Mouse (Mus musculus) cerebellum, postnatal 14 days (tissue): ENCODE results near the gene Xpr1.

Experiments
- DNase-seq, 2 experiments: peaks; one replicate each; pipeline ENCODE4 v3.0.0; 2021; ENCODE audit warnings: mixed read lengths in 2 of 2

The Xpr1 gene

DNA sequence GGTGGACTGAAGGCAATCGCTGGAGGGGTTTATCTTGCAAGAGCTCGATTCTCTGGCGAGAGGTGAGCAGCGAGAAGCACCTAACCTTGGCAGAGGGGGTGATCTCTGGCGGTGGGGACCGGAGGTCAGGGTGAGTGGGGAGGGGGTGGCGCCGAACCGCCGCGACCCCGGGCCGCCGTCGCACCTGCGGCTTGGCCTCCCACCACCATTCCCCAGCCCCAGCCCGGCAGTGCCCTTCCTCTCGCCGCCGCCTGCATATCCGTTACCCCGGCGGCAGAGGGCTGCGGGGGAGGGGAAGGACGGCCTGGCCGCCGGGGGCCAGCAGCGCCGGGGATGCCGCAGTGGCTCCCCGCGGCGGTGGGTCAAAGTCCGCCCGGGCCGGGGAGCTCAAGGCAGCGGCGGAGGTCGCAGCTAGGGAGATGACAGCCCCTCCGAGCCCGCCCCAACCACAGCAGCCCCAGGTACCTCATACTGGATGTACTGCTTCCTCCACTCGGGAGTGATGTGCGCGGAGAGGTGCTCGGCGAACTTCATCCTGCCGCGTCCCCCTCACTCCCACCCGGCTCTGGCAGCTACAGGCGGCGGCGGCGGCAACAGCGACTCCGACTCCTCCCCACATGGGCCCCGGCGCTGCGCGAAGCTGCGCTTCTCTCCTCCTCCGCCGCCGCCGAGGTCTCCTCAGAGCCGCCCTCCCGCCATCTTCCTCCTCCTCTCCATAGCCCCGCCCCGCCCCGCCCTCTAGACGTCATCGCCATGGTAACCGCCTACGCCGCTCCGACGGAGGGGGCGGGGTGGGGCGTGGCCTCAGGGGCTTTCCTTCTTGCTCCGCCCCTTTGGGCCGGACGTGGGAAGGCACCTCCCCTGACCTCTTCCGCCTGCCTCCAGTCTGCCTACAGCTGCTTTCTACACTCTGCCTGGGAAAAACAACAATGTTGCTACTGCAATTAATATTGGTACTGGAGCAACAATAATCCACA, at the start of gene Xpr1:
TSS of gene Xpr1 (minus strand) at position 715 of the 977 bp plus-strand sequence.
- peak; percentile 98 to 99 for DNase-seq

DNA sequence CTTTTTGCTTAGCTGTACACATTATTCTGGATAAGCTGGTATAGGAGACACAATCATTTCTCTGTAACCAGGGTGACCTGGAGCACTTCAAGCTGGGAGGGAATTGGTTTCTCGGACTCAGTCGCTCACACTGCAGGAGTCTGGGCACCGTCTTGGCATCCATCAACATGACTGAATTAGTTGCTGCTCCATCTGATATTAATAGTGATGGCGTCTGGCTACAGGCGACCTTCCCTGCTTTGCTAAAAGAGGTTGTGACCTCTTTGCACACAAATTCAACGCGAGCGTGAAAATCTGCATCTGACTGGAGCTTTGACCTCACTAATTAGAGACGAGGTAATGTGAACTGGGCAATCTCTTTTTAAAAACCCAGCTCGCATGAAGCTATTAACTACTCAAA, 46.2 kb upstream of the Xpr1 start:
- DNase-seq, result no peak

DNA sequence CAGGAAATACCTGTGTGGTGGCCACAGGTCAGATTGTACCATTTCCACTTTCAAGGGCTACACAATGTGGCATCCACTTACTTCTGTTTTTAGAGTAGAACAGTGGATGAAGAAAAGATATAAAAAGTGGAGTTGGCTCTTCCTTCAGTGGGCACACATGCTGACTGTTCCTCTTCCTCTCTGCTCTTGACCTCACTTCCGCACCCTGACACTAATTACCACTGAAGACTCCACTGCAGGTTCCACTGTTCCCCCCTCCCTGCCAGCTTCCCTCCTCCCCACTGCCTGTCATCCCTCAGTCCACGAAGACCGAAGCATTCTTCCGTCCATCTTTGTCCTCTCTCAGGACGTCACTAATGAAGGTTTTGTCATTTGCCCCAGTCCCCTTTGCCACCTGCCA, 45.4 kb upstream of the Xpr1 start:
- no peak for DNase-seq

DNA sequence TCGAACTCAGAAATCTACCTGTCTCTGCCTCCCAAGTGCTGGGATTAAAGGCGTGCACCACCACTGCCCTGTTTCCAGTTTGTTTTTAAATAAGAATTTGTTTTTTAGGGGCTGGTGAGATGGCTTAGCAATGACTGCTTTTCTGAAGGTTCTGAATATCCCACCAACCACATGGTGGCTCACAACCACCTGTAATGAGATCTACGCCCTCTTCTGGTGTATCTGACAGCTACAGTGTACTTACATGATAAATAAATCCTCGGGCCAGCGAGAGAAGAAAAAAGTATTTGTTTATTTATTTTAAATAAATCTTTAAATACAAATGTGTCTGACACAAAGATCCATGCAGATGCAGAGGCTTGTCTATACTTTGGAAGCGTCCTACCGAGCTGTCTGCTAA, 40.3 kb upstream of the Xpr1 start:
- no peak for DNase-seq

DNA sequence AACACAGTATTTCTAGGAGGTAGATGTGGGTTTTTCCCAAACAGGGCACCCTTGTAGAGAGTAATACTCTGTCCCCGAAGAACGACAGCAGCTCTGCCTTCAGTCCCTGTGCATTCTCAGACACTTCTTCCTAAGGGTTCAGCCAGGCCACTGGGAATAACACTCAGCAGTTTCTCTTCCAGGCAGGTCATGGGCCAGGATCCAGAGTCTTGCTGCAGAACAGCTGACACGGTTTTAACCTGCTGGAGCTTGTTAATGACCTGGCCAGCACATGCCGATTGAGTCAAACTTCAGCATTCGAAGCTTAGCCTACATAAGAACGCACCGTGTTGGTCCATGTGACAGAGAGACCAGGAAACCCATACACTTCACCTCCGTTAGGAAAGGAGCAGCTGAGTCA, 36.0 kb upstream of the Xpr1 start:
- peak; percentile 64 to 66 for DNase-seq

DNA sequence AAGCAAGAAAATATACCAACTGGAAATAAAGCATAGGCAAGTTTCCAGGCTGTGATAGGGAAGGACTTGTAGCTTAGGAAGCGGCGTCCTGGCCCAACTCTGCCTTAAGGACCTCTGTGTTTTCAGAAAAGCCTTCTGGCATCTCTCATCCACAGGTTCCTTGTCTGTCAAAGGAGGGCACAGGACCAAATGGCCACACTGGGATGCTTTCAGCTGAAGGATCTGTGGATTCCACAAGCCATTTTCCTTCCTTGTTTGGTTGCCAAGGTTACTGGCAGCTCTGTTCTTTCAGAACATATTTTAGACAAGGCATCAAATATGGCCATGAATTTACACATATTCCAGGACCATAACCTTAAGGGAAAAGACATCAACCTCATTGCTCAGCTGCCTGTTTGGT, 31.7 kb upstream of the Xpr1 start:
- peak; percentile 45 to 49 for DNase-seq

DNA sequence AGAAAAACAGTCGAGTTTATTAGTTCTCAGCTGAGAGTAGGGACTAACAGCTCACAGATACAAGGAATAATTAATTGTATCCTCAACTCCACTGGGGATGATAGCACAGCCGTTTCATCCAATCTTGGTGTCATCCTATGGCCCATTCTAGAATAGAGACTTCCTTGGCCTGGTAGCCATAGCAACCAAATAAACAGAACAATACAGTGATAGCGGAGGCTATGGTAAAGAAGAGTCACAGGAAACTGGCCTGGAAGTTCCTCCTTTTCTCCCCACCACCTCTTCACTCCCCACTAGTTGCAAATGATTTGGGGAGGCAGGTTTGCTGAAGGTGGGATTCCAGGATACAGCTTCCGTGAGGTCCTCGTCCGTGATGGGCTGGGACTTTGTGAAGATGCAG, 30.1 kb upstream of the Xpr1 start:
- no peak for DNase-seq

DNA sequence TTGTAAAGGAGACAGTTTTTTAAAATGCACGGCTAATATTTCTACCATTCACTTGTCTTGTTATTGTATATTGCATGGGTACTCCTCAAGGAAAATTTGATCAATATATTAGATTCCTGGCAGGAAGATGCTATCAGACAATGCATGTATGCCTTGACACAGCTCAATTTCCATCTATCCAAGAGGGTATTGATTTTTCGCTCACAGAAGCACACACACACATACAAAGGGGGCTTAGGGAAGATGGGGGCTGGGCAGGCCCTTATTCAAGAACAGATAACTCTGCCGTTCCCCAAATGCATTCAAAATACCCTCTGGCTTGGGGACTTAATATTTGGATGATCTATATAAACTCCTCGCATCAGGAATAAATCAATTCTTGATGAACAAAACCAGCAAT, 25.9 kb upstream of the Xpr1 start:
- no peak for DNase-seq

DNA sequence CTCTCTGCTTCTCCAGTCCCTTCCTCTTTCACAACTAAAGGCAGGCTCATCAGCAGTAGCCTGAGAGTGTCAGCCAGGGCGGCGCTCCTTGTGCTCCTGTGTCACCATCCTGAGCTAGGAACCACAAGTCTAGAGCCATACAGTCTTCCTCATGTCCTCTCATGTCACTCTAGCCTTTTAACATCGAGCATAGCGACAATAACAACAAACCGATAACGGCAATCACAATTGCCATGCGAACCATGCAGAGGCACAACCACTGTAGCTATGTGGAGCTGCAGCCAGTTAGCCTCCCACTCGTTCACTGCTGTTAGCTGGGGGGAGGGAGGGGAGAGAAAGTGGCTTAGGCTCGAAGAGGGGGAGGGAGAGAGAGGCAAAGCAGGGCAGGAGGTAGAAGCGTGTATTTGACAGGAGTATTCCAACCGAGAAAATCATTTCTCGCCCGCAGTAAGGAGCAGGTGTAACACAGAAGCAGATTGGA, 25.3 kb upstream of the Xpr1 start:
- DNase-seq, result peak; percentile 20 to 28

DNA sequence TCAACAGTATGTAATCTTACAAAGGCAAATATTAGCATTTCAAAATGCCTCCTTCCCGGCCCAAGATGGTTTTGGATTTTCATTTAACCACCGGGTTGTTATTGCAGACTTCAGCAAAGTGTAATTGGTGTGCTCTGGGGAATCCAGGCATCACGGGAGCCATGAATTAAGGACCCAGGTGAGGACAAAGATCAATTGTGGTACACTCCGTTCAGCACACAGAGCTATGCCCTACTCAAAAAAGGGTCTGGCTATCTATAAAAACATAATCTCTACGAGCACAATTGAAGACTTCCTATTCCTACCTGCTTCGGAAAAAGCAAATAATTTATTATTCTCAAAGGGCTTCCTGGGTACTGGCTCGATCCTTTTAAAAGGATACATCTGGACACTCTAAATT, 22.3 kb upstream of the Xpr1 start:
- no peak for DNase-seq

DNA sequence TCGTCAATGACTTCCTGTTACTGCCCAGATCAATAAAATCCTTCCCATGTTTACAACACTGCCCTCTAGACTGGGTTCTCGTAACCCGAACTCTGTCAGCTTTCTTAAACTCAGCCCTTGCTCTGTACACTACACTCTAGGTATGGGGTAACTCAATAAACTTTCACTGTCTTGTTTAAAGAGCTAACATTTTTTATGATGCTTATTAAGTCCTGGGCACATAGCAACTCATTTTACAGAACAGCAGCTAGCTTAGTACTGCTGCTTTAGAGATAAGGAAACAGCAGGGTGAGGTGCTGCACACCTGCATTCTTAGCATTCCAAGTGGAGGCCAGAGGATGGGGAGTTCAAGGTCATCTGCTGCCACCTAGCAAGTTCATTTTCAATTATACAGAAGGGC, 21.3 kb upstream of the Xpr1 start:
- no peak for DNase-seq

DNA sequence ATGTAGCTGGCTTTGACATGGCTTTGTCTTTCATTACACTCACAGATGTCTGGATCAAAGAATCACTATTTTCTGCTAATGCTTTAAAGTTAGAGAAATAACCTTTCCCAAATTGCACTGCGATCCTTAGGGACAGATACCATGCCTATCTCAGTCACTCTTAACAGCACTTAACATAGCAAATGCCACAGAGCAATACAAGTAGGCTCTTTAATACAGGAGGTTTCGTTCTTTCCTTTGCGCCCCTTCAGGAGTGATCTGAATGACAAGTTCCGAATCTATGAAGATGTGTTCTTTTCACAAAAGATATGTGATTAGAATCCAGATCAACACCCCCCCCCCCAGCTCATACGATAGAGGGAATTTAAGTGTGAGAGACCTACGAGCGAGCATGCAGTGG, 12.1 kb upstream of the Xpr1 start:
- no peak for DNase-seq

DNA sequence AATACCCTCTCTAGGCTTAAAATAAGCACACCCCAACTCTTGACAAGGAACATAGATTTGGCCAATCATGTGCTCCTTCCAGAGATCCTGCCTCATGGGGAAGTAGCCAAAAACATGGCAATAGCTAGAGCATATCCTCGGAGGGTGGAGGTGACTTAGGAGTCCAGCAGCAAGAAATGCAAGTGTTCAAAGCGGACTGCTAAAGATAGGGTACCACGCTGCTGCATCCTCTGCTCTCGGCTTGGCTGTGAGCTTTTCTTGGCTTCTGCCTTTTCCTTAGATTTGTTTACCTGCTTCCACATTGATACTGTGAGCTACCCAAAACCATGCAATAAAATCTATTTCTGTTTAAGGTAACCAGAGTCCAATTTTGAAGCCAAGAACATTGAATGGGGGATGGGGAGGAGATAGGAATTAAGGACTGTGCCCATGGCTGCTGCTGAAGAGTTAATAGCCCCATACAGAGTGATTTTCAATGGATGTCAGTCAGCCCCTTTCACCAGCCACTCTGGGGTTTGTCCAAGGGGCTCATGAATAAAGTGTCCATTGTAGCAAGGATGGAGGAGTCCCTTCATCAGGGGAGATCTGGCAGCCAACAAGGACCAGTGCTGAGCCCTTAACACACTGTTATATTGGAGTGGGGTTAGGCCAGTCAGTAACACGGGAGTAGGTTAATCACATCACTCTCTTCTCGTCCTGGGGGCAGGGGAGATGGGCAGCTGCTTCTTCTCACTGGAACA, 10.1 kb upstream of the Xpr1 start:
- DNase-seq, result no peak

DNA sequence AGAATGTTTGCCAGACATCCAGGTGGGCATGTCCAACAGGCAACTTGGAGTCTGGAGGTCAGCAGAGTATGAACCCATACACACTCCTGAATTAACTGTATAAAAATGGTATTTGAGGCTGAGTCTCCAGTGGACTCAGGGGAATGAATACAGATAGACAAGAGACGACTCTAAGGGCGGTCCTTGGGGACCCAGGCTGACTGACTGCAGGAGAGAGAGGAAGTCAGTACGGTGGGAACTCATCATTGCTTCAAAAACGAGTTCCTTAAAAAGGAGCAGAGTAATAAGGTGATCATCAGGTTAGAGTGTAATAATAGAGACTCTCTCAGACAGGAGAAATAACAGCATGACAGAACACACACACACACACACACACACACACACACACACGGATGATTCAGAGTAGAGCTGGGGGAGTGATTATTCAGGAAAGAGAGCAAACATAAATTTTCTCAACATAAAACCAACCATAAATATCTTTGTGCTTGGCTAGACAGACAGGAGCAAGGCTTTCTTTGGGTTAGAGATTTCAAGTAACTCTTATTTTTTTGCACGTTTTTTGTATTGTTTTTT, 8.6 kb upstream of the Xpr1 start:
- no peak for DNase-seq

DNA sequence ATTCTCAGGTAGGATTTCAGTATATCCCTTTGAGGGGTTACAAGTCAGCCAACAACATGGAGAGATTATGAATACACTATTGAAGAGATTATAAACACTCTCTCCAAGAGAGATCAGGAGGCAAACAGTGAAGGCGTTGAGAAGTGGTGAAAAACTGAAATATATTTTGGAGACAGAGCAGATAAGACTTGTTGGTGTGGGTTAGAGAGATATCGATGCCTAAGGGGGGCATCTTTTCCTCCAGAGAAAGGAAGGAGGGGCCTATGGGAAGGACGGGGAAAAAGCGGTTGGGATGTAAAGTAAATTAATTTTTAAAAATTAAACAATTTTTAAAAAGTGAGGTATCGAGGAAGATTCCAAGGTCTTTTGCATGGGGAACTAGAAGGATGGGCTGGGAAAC, 8.1 kb upstream of the Xpr1 start:
- DNase-seq, result no peak

DNA sequence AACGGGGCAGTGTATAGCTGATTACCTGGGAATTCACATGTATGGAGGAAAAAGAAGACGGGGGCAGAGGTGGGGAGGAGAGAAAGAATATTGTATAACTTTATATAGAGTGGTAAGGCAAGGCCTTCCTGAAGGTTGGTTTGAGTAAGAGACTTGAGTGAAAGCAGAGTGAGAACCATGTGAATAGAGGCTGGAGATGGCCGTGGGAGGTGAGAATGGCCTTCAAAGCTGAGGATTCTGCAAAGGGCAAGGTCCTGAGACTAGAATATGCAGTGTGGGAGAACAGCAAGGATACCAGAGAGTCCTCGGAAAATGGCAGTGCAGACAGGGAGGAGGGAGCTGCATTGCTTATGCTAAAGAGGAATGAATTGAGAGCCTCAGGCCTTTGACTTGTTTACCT, 6.6 kb upstream of the Xpr1 start:
- no peak for DNase-seq

DNA sequence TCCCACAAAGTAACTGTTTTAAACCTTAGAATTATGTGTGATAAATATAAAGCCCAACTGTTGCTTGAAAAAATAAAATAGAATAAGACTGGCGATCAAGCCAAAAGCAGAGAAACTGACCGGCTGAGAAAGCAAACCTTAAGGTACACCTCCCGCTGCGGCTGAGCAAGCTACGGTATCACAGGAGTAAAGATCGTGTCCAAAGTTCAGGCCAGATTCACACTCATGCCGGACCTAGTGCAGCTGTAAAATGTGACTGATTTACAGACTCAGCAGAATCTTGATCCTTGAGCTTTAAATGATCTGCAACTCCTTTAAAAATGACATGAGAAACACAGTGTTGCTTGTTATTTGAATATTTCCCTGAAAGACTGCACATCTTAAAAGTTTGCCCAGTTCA, 4.8 kb upstream of the Xpr1 start:
- no peak for DNase-seq

DNA sequence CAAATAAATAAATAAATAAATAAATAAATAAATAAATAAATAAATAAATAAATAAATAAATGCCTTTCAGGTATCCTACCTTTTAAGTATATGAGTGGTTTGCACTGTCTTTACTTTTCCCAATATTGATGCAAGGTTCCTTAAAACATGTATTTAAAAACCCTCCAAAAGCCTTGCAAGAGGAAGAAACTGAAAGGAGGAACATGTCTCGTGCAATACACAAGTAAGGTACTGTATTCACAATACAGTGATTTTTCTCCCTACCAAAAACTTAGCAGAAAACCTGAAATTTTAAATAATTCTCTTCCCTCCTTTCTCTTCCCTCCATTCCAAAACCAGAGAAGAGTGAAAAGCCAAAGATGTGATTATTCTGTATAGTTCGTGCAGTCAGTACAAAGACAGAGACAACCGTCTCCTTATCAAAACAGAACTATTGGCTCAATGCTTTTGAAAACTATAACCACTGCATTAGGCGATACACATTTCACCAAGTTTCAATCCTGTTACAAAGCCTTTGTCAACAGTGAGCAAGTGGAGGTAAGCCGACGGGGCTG, 991 bp downstream of the Xpr1 start:
- DNase-seq, result peak in 1 of 2 experiments; percentile 15

DNA sequence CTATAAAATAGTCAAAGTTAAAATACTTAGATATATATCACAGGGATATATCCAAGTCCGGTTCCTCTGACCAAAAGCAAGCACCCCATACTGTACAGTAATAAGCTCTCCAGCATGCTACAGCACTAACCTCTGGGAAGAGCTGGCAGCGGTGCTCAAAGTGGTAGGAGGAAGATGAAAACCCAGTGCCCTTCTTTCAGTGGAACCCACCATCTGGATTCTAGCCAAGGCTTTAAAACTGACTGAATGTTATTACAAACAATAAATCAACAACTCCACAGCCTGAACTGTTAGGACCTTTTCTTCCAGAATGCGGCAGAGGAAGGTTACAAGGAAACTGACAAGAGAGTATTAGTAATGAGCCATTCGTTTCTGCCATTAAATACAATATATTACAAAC, 1.8 kb downstream of the Xpr1 start:
- peak; percentile 11 to 31 for DNase-seq

DNA sequence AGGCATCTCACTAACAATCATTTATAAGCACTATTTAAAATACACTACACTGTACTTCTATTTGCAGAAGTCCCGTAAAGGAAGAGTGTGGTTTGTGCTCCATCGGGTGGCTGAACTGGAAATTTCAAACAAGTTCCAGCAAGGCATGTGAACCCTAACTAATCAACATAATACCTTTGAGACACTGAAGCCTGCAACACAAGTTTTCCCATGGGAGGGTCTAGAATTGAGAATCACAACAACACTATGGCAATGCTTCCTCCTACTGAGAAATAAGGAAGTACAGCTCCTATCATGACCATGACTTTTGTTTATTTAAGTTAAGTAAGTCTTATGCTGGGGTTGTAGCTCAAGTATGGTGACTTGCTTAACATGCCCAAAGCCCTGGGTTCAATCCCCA, 4.5 kb downstream of the Xpr1 start:
- DNase-seq, result no peak

DNA sequence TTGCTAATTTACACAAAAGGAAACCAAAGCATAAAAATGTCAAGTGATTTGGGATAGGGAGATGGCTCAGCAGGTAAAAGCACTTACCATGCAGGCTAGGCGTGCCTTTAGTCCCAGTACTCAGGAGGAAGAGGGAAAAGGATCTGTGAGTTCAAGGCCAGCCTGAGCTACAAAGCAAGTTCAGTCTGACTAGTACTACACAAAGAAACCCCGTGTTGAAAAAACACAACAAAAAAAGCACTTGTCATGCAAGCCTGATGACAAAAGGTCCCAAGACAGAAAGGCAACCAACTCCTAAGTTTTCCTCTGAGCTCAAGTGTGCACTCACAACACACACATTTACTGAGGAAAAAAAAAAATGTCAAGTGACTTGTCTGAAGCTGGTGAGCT, 8.6 kb downstream of the Xpr1 start:
- no peak for DNase-seq

DNA sequence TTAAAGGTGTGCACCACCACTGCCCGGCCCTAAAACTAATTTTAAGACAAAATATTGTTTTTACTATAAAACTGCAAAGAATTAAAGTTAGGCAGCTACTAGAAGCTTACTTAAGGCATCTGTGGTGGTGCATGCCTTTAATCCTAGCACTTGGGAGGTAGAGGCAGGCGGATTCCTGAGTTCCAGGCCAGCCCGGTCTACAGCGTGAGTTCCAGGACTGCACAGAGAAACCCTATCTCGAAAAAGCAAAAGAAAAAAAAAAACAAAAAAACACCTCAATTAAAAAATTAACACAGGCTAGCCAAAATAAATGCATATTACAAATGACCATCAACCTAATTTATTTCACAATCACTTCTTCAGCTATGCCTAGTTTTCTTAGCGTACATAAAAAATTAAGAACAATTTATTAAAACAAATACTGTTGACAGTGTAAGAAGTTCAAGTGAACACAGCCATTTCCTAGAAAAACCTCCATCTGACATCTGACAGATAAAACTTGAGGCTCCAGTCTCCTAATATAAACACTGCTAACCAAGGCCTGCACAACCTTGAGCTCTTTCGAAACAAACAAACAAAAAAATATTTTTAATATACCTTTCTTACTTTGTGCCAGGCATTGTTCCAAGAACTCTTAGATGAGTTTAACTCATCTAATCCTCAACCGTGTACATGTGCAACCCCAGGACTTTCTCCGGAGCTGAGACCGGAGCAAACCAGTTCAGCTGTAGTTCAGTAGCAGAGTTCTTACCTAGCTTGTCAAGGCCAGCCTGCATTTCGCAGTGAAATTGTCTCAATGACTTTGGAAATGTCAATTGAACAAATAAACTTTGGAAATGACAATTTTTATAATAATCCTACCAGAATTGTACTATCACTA, 9.3 kb downstream of the Xpr1 start:
- no peak for DNase-seq
